Mouse (Mus musculus) limb, embryonic 11.5 days (tissue): ENCODE data around the gene Gm9913. TPM values are rescaled to one million over a fixed set of nuclear protein-coding genes. Genes with fewer than 3 reads are reported as not detected.

Experiments
- ATAC-seq: fragments of 200-750 bp; cut with Nextera tagmentation; 2 replicates; pipeline ENCODE4 v1.8.0; 2017; ENCODE audit warnings: low read depth; ENCODE audit not compliant: insufficient number of reproducible peaks, low FRiP score, low TSS enrichment
- DNase-seq: peaks from one replicate; pipeline ENCODE4 v3.0.0-alpha.2; 2015; ENCODE audit warnings: low spot score
- H3K27ac ChIP-seq: fragments of 300-500 bp; sonication (generic); replicated peaks from 2 replicates; pipeline ENCODE4 v1.5.1; 2014; ENCODE audit warnings: low read depth, mild to moderate bottlenecking, low read length
- H3K27me3 ChIP-seq: fragments of 300-500 bp; sonication (generic); 2 replicates; pipeline ENCODE4 v1.6.1; 2014; ENCODE audit warnings: mild to moderate bottlenecking, low read length, mixed read lengths; ENCODE audit not compliant: control insufficient read depth, insufficient read depth
- H3K36me3 ChIP-seq: fragments of 300-500 bp; sonication (generic); 2 replicates; pipeline ENCODE4 v1.6.1; 2014; ENCODE audit warnings: mild to moderate bottlenecking, low read length, moderate library complexity, mixed read lengths; ENCODE audit not compliant: control insufficient read depth, insufficient read depth
- H3K4me1 ChIP-seq: fragments of 300-500 bp; sonication (generic); 2 replicates; pipeline ENCODE4 v1.6.1; 2014; ENCODE audit warnings: low read length, mixed read lengths; ENCODE audit not compliant: control insufficient read depth, insufficient read depth
- H3K4me2 ChIP-seq: fragments of 300-500 bp; sonication (generic); 2 replicates; pipeline ENCODE4 v1.6.1; 2014; ENCODE audit warnings: low read depth, mild to moderate bottlenecking, moderate library complexity; ENCODE audit not compliant: severe bottlenecking
- H3K4me3 ChIP-seq: fragments of 300-500 bp; sonication (generic); 2 replicates; pipeline ENCODE4 v1.5.1; 2014; ENCODE audit warnings: low read depth, low read length
- H3K9ac ChIP-seq: fragments of 300-500 bp; sonication (generic); 2 replicates; pipeline ENCODE4 v1.6.1; 2014; ENCODE audit warnings: mild to moderate bottlenecking, low read length
- H3K9me3 ChIP-seq: fragments of 300-500 bp; sonication (generic); 2 replicates; pipeline ENCODE4 v1.6.1; 2016; ENCODE audit warnings: low read length; ENCODE audit not compliant: control insufficient read depth
- WGBS: fragments of 180-500 bp; shearing (Covaris S2); extraction: QIAGEN DNeasy Blood & Tissue Kit; methylation state at CpG from one replicate; pipeline ENCODE4 v1.1.7; 2014; 5-methylcytosine and 5-hydroxymethylcytosine counted together
- polyA plus RNA-seq: library from polyadenylated mRNA; unstranded; fragments of >200 nt; fragmentation: Nextera tagmentation; extraction: Ambion mirVana; gene quantifications from 2 replicates; pipeline ENCODE4 v1.2.1, GENCODE M21; 2014

Gene Gm9913
- polyA plus RNA-seq, 1 experiment from 2014 or later, result 0.15 TPM

DNA sequence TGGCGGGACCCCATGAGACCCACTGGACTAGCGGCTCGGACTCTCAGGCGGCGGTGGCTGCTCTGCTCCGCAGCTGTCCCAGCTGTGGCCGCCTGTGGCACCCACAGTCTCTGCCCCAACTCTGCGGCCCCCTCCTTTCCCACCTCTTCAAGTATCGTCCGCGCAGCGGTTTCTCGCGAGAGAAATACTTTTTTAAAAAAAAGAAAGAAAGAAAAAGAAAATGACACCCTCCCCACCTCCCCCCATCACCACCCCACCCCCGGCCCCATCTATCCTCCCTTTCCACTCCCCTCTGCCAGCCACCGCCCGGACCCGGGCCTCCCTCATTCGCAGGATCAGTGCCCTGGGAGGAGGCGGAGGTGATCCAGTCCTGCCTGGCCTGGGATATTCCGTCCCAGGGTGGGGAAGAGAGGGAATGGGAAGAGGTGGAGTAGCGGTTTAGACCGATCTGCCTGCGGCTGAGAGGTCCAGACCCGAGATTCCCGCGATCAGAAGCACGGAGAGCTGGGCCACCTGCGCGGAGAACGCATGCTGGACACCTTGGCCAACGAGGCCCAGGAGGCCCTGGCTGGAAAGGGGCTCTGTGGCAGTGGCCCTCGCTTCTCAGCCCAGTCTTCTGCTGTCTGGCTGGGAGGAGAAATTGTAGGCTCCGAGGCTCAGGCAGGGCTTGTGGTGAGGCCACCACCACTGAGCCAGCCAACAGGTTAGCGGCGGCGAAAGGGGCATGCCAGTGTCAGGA is 1.6 kb downstream of the Gm9913 start:
- peaks cover 6% of the 10 kb centered on the region; the same call in 1 of the 2 replicates for H3K4me1 ChIP-seq
- peak; percentile 90 for ATAC-seq

DNA sequence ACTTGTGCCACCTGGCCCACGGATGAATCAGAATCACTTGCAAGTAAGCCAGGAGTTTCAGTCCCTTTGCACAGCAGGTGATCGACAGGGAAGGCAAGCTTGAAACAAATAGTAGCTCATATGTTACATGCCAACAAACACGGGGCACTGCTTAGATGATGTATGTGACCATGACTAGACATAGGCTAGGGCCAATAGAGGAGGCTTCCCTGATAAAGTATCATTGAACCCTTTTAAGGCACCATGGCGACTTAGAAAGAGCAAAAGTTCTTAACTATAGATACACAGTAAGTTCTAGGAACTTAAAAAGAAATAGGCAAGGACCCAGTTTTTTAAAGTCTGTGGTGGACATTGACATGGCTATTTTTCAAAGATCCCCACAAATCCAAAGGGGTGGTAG is 3.0 kb downstream of the Gm9913 start, which contains the start of gene Fbn1:
TSS of gene Fbn1 (minus strand) at position 101 of the 400 bp plus-strand sequence.
- 87% methylated on average over 4 of the region's 4 CpGs for WGBS
- H3K27ac ChIP-seq, result no peak within 1 kb of the TSS
- peaks cover 11% of the 10 kb centered on the region for H3K27me3 ChIP-seq
- H3K4me3 ChIP-seq, result peak within 1 kb of the TSS; percentile 62
- H3K36me3 ChIP-seq, result no peaks in the 10 kb centered on the region
- H3K9ac ChIP-seq, result peak within 1 kb of the TSS; percentile 77
- peaks cover 6% of the 10 kb centered on the region; the same call in 1 of the 2 replicates for H3K4me1 ChIP-seq
- peak within 1 kb of the TSS; percentile 97 for H3K4me2 ChIP-seq
- ATAC-seq (no peak), DNase-seq (no peak)
- no peaks in the 10 kb centered on the region for H3K9me3 ChIP-seq

More for the DNA sequence above, 1.6 kb downstream of the Gm9913 start:
- Histone ChIP-seq H3K9me3 (no peaks in the 10 kb centered on the region), H3K27me3 (peaks cover 13% of the 10 kb centered on the region), H3K9ac (peak overlapping the region; percentile 77), H3K4me3 (peak overlapping the region; percentile 62), H3K36me3 (no peaks in the 10 kb centered on the region), H3K27ac (peak overlapping the region; percentile 56; the same call in 1 of the 2 replicates), H3K4me2 (peak overlapping the region; percentile 97)
- WGBS, result under 1% methylated on average over 37 of the region's 37 CpGs
- peak; percentile 78 for DNase-seq

DNA sequence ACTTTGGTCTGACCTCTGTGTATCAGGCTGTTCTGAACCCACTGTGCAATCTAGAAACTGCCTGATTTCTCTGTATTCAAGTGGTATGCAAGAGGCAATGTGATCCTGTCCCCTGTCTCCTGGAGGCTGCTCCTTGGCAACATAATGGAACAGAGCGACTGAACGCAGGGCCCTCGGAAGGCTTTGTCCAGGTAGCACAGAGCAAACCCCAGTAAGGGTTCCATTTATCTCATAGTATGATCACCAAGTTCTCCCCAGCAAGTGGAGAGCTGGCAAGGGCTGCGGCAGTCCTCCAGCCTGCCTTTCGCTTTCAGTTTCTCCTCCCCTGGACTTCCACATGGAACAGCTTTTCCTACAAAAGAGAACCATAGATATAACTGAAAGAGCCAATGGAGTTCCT is 3.5 kb downstream of the Gm9913 start:
- Histone ChIP-seq H3K9ac (no peak overlapping the region), H3K27me3 (peaks cover 11% of the 10 kb centered on the region), H3K9me3 (no peaks in the 10 kb centered on the region), H3K4me1 (peaks cover 6% of the 10 kb centered on the region; the same call in 1 of the 2 replicates), H3K27ac (no peak overlapping the region), H3K4me2 (no peak overlapping the region), H3K36me3 (no peaks in the 10 kb centered on the region), H3K4me3 (no peak overlapping the region)
- ATAC-seq (no peak), DNase-seq (no peak)
- WGBS, result 95% methylated on average over 5 of the region's 5 CpGs

DNA sequence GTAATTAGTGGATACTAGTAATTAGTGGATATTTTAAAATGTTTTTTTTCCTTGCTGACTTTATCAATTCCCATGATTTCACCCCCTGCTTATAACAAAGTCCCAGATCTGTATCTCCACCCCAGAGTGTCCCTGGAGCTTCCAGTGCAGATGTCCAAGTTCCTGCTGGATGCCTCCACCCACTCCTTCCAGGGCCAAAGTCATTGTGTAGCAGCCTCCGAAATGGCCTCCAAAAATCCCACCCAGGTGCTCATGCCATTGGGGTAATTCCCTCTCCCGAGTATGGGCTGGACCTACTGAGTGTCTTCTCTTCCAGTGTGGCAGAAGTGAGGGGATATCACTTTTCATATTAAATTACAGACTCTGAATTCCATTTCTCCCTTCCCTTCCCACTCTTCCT is 5.9 kb downstream of the Gm9913 start:
- H3K4me3 ChIP-seq, result no peak overlapping the region
- H3K9me3 ChIP-seq, result no peaks in the 10 kb centered on the region
- H3K36me3 ChIP-seq, result no peaks in the 10 kb centered on the region
- 51% methylated on average over 2 of the region's 2 CpGs for WGBS
- no peak for ATAC-seq
- H3K4me2 ChIP-seq, result no peak overlapping the region
- H3K27me3 ChIP-seq, result peaks cover 9% of the 10 kb centered on the region
- no peak overlapping the region for H3K27ac ChIP-seq
- H3K4me1 ChIP-seq, result 0 out of 2 replicates have a peak, but pooled peaks cover 6% of the 10 kb centered on the region
- no peak for DNase-seq
- H3K9ac ChIP-seq, result no peak overlapping the region

DNA sequence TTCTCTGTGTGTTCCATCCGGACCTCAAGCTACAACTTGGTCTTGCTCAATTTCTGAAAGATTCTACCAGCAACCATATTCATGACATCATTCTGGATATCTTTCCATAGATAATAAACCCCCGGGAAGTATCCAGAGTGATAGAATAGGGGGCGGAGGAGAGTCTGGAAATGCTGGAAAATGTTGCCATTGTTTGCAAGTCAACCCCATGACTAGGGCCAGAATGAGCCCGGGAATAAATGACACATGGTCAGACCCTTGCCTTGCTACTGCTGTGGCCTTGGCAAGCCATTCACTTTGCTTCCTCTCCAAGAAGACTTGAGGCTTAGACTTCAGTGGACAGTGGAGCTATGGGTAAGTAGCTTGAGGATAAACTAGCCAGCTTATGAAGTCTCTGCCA is 7.0 kb downstream of the Gm9913 start:
- Histone ChIP-seq H3K4me2 (no peak overlapping the region), H3K4me1 (0 out of 2 replicates have a peak, but pooled peaks cover 3% of the 10 kb centered on the region), H3K9ac (no peak overlapping the region), H3K9me3 (no peaks in the 10 kb centered on the region), H3K27ac (no peak overlapping the region), H3K36me3 (no peaks in the 10 kb centered on the region), H3K4me3 (no peak overlapping the region), H3K27me3 (peaks cover 7% of the 10 kb centered on the region; the same call in 1 of the 2 replicates)
- 86% methylated on average over 4 of the region's 4 CpGs for WGBS
- DNase-seq (no peak), ATAC-seq (no peak)

DNA sequence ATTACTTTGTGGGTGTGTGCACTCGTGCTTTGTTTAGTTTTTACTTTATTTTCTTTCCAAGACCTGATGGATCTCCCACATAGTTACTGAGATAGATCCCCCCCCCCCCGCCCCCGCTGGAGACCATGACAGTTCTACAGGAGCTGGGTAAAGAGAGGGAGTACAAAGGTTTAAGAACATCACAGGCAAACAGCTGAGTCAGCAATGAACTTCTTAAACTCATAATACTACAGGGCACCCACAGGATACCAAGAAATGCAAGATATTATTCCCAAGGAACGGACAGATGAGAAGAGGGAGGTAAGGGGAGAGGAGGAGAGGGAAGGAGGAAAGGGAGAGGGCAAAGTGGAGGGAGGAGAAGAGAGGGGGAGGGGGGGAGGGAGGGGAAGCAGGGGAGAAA is 7.7 kb downstream of the Gm9913 start:
- no peak for DNase-seq
- no peak overlapping the region for H3K4me3 ChIP-seq
- no peaks in the 10 kb centered on the region for H3K9me3 ChIP-seq
- H3K4me1 ChIP-seq, result no peaks in the 10 kb centered on the region
- H3K27me3 ChIP-seq, result peaks cover 4% of the 10 kb centered on the region; the same call in 1 of the 2 replicates
- H3K9ac ChIP-seq, result no peak overlapping the region
- H3K36me3 ChIP-seq, result no peaks in the 10 kb centered on the region
- H3K4me2 ChIP-seq, result no peak overlapping the region
- WGBS, result 89% methylated on average over 4 of the region's 4 CpGs
- no peak overlapping the region for H3K27ac ChIP-seq
- ATAC-seq, result no peak

DNA sequence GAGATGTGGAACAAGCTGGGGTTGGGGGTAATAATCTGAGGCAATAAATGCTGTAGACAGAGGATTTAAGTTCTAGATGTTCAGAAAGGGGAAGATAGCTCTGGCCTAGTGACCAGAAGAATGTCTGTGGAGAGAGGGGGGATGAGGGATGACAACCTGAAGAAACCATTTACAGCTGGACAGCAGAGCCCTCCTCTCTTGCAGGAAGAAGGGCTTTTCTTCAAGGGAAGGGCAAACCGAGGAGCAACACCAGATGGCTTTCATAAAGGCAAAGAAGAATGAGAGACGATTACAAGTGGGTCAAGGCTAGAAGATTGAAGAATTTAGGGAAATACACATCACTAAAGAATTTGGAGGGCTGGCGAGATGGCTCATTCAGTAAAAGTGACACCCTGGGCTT is 9.5 kb downstream of the Gm9913 start:
- no peaks in the 10 kb centered on the region for H3K9me3 ChIP-seq
- no peaks in the 10 kb centered on the region for H3K36me3 ChIP-seq
- no peak overlapping the region for H3K4me2 ChIP-seq
- H3K27ac ChIP-seq, result no peak overlapping the region
- no peak for ATAC-seq
- WGBS, result 32% methylated on average over 3 of the region's 3 CpGs
- H3K4me3 ChIP-seq, result no peak overlapping the region
- DNase-seq, result no peak
- no peak overlapping the region for H3K9ac ChIP-seq
- H3K4me1 ChIP-seq, result no peaks in the 10 kb centered on the region
- H3K27me3 ChIP-seq, result no peaks in the 10 kb centered on the region

DNA sequence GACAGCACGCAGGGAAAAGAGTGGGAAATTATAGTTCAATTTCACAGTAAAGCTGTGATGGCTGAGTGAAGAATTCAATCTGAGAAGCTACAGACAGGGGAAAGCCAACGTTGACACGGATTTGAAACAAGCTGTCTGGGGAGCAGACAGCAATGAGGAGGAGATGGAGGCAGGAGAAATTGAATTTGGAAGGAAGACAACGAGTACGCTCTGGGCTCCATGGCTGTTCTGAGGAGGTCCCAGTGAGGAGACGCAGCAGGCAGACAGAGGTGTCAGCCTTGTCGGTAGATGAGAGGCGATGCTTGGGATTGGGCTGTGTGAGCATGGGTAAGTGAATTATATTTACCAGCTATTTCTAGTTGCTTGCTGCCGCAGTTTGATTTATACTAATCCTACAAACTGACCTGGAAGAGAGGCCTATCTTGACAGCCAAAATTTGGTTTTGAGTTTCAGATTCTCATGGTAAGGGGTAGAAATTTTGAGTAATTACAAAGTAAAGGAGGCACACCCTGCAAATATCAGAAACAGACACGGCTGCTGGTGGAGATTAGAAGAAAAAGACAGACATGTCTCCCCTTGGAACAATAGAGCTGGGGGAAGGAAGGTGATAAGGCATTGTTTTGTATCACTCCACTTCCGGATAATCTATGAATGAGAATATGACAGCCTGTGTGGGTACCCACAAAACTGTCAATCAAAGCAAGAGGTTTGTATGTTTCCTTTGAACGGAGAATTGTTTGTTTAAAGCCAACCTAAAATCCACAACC is 10.6 kb downstream of the Gm9913 start:
- no peak for DNase-seq

More for the DNA sequence above, 10.6 kb downstream of the Gm9913 start:
- WGBS, result 76% methylated on average over 12 of the region's 12 CpGs
- Histone ChIP-seq H3K4me3 (no peak overlapping the region), H3K36me3 (no peaks in the 10 kb centered on the region), H3K4me1 (no peaks in the 10 kb centered on the region), H3K9me3 (no peaks in the 10 kb centered on the region), H3K4me2 (no peak overlapping the region), H3K9ac (no peak overlapping the region), H3K27me3 (no peaks in the 10 kb centered on the region), H3K27ac (no peak overlapping the region)
- no peak for ATAC-seq
